Mouse (Mus musculus): ENCODE results near the gene Srgap1. TPM values are rescaled to one million over a fixed set of nuclear protein-coding genes. Genes with fewer than 3 reads are reported as not detected.

Gene Srgap1
- polyA plus RNA-seq, 1 experiment from 2014 or later = 9.3 TPM

DNA sequence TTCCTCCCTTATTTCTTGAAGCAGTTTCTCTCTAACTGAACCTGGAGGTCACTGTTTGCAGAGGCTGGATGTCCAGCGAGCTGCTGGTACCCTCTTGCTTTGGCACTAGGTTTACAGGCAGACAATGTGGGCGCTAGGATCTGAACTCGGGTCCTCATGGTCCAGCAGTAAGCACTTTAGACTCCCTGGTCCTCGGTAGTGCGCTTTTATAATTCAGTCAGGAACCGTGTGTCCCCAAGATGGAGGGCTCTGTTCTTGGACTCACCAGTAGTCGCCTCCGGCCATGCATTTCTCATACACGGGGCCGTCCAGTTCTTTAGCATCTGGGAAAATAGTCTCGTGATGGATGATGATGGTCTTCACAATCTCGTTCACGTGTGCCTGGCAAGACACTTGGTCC lies 242.6 kb downstream of the Srgap1 start:
- peaks cover 39% of the 10 kb centered on the region for H3K36me3 ChIP-seq (ENCODE audit: control insufficient read depth, insufficient read depth, low read length)
- no peak for ATAC-seq (ENCODE audit: insufficient number of reproducible peaks, insufficient read depth, low FRiP score, low read depth)
- H3K4me1 ChIP-seq (ENCODE audit: control insufficient read depth in 2 of 2, insufficient read depth in 2 of 2, low read length in 2 of 2) = peaks cover 0 to 2% of the 10 kb centered on the region in 2 experiments; a peak in 1 of 4 replicates
- H3K4me2 ChIP-seq (ENCODE audit: low read length) = no peak overlapping the region
- no peak overlapping the region for H3K9ac ChIP-seq (ENCODE audit: low read length)
- no peaks in the 10 kb centered on the region for H3K9me3 ChIP-seq (ENCODE audit: control insufficient read depth, low read length)
- H3K27me3 ChIP-seq (ENCODE audit: control insufficient read depth, insufficient read depth, low read length) = no peaks in the 10 kb centered on the region
- no peak overlapping the region for H3K27ac ChIP-seq (replicated peaks in 1 of 2; ENCODE audit: control insufficient read depth in 1 of 2, insufficient read depth in 1 of 2, low read depth in 2 of 2, low read length in 2 of 2)
- H3K4me3 ChIP-seq (ENCODE audit: control insufficient read depth in 1 of 2, insufficient read depth in 1 of 2, low read depth in 1 of 2, low read length in 2 of 2) = no peak overlapping the region
- 95% methylated on average over 13 of the region's 13 CpGs for WGBS

DNA sequence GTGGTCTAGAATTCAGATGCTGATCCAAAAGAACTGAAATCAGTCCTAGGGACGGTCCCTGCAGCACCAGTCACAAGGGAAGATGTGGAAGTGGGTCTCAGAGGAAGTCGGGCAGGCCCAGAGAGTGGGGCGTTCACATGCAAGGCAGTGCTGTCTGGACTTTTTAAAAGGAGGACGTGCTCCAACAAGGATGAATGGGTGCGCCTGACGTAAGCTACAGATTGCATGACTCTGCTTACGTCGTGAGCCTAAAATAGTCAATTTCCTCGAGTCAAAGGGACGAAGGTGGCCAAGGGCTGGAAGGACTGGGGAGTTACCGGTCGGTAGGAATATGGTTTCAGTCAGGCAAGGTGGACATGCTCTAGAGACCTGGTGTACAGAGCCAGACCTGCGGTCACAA lies 247.1 kb downstream of the Srgap1 start:
- WGBS = 87% methylated on average over 13 of the region's 13 CpGs
- ATAC-seq (ENCODE audit: insufficient number of reproducible peaks, insufficient read depth, low FRiP score, low read depth) = no peak
- Histone ChIP-seq H3K27me3 (ENCODE audit: control insufficient read depth, insufficient read depth, low read length) (no peaks in the 10 kb centered on the region), H3K4me1 (ENCODE audit: control insufficient read depth in 2 of 2, insufficient read depth in 2 of 2, low read length in 2 of 2) (no peaks in the 10 kb centered on the region), H3K4me3 (ENCODE audit: control insufficient read depth in 1 of 2, insufficient read depth in 1 of 2, low read depth in 1 of 2, low read length in 2 of 2) (no peak overlapping the region), H3K9me3 (ENCODE audit: control insufficient read depth, low read length) (no peaks in the 10 kb centered on the region), H3K9ac (ENCODE audit: low read length) (no peak overlapping the region), H3K4me2 (ENCODE audit: low read length) (no peak overlapping the region), H3K36me3 (ENCODE audit: control insufficient read depth, insufficient read depth, low read length) (peaks cover 47% of the 10 kb centered on the region), H3K27ac (replicated peaks in 1 of 2; ENCODE audit: control insufficient read depth in 1 of 2, insufficient read depth in 1 of 2, low read depth in 2 of 2, low read length in 2 of 2) (no peak overlapping the region)

DNA sequence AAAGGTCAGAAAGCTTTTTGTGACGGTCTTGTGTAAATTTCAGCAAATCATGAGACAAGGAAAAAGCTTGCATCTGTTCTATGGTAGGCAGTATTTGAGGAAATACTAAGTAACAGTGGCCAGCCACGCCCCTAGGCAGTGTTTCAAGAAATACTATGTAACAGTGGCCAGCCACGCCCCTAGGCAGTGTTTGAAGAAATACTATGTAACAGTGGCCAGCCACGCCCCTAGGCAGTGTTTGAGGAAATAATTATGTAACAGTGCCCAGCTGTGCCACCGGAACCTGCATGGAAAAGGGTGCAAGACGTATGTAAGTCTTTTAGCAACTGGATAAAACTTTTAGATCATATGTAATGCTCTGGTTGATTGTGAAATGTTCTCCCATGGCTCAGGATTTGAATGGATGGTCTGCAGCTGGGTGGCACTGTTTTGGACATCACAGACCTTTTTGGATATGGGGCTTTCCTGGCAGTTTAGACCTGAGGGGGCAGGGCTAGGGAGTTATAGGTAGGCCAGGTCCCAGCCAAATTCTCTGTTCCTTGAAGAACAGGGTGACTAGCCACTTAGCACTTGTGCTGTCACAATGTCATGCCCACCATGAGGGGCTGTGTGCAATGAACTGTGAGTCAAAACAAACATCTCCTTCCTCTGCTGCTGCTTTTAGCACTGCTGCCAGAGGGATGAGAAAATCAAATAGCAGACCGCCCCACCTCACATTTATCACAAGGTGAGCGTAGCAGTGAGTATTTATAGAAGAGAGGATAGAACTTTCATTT lies 250.9 kb downstream of the Srgap1 start:
- no peaks in the 10 kb centered on the region for H3K9me3 ChIP-seq (ENCODE audit: control insufficient read depth, low read length)
- no peak overlapping the region for H3K4me2 ChIP-seq (ENCODE audit: low read length)
- no peaks in the 10 kb centered on the region for H3K4me1 ChIP-seq (ENCODE audit: control insufficient read depth in 2 of 2, insufficient read depth in 2 of 2, low read length in 2 of 2)
- ATAC-seq (ENCODE audit: insufficient number of reproducible peaks, insufficient read depth, low FRiP score, low read depth) = no peak
- WGBS = 77% methylated on average over 8 of the region's 8 CpGs
- H3K27ac ChIP-seq (replicated peaks in 1 of 2; ENCODE audit: control insufficient read depth in 1 of 2, insufficient read depth in 1 of 2, low read depth in 2 of 2, low read length in 2 of 2) = no peak overlapping the region
- H3K27me3 ChIP-seq (ENCODE audit: control insufficient read depth, insufficient read depth, low read length) = no peaks in the 10 kb centered on the region
- H3K36me3 ChIP-seq (ENCODE audit: control insufficient read depth, insufficient read depth, low read length) = peaks cover 40% of the 10 kb centered on the region
- H3K9ac ChIP-seq (ENCODE audit: low read length) = no peak overlapping the region
- no peak overlapping the region for H3K4me3 ChIP-seq (ENCODE audit: control insufficient read depth in 1 of 2, insufficient read depth in 1 of 2, low read depth in 1 of 2, low read length in 2 of 2)

DNA sequence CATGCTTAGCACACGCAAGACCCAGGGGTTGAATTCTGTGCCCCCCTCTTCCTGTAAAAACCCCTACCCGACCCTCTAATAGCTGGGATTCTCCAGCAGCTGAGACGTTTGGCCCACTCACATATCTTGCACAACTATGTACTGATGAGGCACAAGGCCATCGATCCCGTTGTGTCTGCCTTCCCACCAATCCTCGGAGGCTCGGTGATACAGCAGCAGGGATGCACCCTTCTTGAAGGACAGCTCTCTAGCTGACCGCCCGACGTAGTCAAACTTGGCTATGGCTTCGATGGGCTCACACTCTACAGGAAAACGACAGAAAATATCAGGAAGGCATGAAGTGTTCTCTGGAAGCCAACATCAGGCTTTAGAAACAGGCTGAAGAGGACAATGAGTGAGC lies 252.6 kb downstream of the Srgap1 start:
- Histone ChIP-seq H3K4me1 (ENCODE audit: control insufficient read depth in 2 of 2, insufficient read depth in 2 of 2, low read length in 2 of 2) (no peaks in the 10 kb centered on the region), H3K4me2 (ENCODE audit: low read length) (no peak overlapping the region), H3K9ac (ENCODE audit: low read length) (no peak overlapping the region), H3K4me3 (ENCODE audit: control insufficient read depth in 1 of 2, insufficient read depth in 1 of 2, low read depth in 1 of 2, low read length in 2 of 2) (no peak overlapping the region), H3K36me3 (ENCODE audit: control insufficient read depth, insufficient read depth, low read length) (peaks cover 29% of the 10 kb centered on the region), H3K9me3 (ENCODE audit: control insufficient read depth, low read length) (no peaks in the 10 kb centered on the region), H3K27me3 (ENCODE audit: control insufficient read depth, insufficient read depth, low read length) (no peaks in the 10 kb centered on the region), H3K27ac (replicated peaks in 1 of 2; ENCODE audit: control insufficient read depth in 1 of 2, insufficient read depth in 1 of 2, low read depth in 2 of 2, low read length in 2 of 2) (no peak overlapping the region)
- ATAC-seq (ENCODE audit: insufficient number of reproducible peaks, insufficient read depth, low FRiP score, low read depth) = no peak
- 87% methylated on average over 12 of the region's 12 CpGs for WGBS

DNA sequence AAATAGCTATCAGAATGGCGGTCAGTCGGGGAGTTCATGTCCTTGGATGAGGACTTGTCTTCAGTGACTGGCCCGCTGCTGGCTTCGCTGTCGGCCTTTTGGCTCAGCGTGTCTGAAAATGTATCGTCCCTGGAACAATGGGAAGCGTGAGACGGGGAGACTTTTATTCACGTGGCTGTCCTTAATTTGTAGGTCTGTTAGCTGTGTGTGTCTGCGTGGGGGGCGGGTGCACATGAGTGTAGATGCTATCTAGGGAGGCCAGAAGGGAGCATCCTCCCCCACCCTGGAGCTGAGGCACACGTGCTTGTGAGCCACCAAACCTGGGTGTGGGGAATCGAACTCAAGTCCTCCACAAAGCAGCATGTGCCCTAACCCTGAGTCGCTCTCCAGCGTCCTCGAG lies 254.5 kb downstream of the Srgap1 start:
- H3K9me3 ChIP-seq (ENCODE audit: control insufficient read depth, low read length) = no peaks in the 10 kb centered on the region
- H3K27ac ChIP-seq (replicated peaks in 1 of 2; ENCODE audit: control insufficient read depth in 1 of 2, insufficient read depth in 1 of 2, low read depth in 2 of 2, low read length in 2 of 2) = no peak overlapping the region
- ATAC-seq (ENCODE audit: insufficient number of reproducible peaks, insufficient read depth, low FRiP score, low read depth) = no peak
- WGBS = 87% methylated on average over 17 of the region's 17 CpGs
- peaks cover 35% of the 10 kb centered on the region for H3K36me3 ChIP-seq (ENCODE audit: control insufficient read depth, insufficient read depth, low read length)
- H3K4me2 ChIP-seq (ENCODE audit: low read length) = no peak overlapping the region
- H3K4me1 ChIP-seq (ENCODE audit: control insufficient read depth in 2 of 2, insufficient read depth in 2 of 2, low read length in 2 of 2) = no peaks in the 10 kb centered on the region
- H3K4me3 ChIP-seq (ENCODE audit: control insufficient read depth in 1 of 2, insufficient read depth in 1 of 2, low read depth in 1 of 2, low read length in 2 of 2) = no peak overlapping the region
- H3K27me3 ChIP-seq (ENCODE audit: control insufficient read depth, insufficient read depth, low read length) = no peaks in the 10 kb centered on the region
- H3K9ac ChIP-seq (ENCODE audit: low read length) = no peak overlapping the region

DNA sequence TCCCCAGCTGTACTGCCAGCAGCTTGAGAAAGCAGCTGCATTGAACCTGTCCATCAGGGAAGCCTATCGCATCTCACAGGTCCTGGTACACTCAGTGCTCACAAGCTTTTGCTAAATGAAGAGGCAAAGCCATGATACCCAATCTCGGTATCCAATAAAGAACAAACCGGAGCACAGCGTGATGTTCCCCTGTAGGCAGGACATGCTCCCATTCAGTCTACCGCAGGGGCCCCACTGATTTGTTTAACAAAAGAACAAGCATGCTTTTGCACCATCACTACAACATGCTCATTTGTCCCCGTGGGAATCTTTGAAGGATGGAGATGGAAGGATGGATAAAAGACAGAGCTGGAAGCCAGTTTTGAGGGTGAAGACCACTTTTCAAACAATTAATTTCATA lies 257.0 kb downstream of the Srgap1 start:
- 72% methylated on average over 6 of the region's 6 CpGs for WGBS
- H3K27me3 ChIP-seq (ENCODE audit: control insufficient read depth, insufficient read depth, low read length) = no peaks in the 10 kb centered on the region

DNA sequence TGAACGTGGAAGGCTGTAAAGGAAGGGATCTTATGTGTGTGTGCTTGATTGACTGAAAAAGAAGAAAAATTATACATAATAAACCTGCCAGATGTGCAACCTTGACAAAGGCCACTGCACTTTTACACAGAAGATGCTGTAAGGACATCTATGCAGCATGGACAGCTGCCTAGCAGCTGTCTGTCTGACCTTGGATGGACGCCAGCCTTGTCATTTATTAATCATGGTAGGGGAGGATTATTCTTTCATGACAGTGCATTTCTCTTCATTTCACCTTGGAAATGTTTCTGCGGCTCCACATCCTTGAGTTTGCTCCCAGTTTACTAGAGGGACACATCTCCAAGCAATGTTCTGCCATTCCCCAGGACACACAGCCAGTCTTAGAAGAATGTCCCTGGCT lies 258.6 kb downstream of the Srgap1 start:
- Histone ChIP-seq H3K36me3 (ENCODE audit: control insufficient read depth, insufficient read depth, low read length) (peaks cover 47% of the 10 kb centered on the region), H3K4me2 (ENCODE audit: low read length) (no peak overlapping the region), H3K27ac (replicated peaks in 1 of 2; ENCODE audit: control insufficient read depth in 1 of 2, insufficient read depth in 1 of 2, low read depth in 2 of 2, low read length in 2 of 2) (no peak overlapping the region), H3K27me3 (ENCODE audit: control insufficient read depth, insufficient read depth, low read length) (no peaks in the 10 kb centered on the region), H3K4me3 (ENCODE audit: control insufficient read depth in 1 of 2, insufficient read depth in 1 of 2, low read depth in 1 of 2, low read length in 2 of 2) (no peak overlapping the region), H3K9me3 (ENCODE audit: control insufficient read depth, low read length) (peaks cover 4% of the 10 kb centered on the region; the same call in 1 of the 2 replicates), H3K9ac (ENCODE audit: low read length) (no peak overlapping the region), H3K4me1 (ENCODE audit: control insufficient read depth in 2 of 2, insufficient read depth in 2 of 2, low read length in 2 of 2) (no peaks in the 10 kb centered on the region)
- no peak for ATAC-seq (ENCODE audit: insufficient number of reproducible peaks, insufficient read depth, low FRiP score, low read depth)
- WGBS = 88% methylated on average over 3 of the region's 3 CpGs

More for the DNA sequence above, 257.0 kb downstream of the Srgap1 start:
- no peaks in the 10 kb centered on the region for H3K4me1 ChIP-seq (ENCODE audit: control insufficient read depth in 2 of 2, insufficient read depth in 2 of 2, low read length in 2 of 2)
- H3K4me2 ChIP-seq (ENCODE audit: low read length) = no peak overlapping the region
- no peak overlapping the region for H3K4me3 ChIP-seq (ENCODE audit: control insufficient read depth in 1 of 2, insufficient read depth in 1 of 2, low read depth in 1 of 2, low read length in 2 of 2)
- peaks cover 40% of the 10 kb centered on the region for H3K36me3 ChIP-seq (ENCODE audit: control insufficient read depth, insufficient read depth, low read length)
- H3K9ac ChIP-seq (ENCODE audit: low read length) = no peak overlapping the region
- no peaks in the 10 kb centered on the region for H3K9me3 ChIP-seq (ENCODE audit: control insufficient read depth, low read length)
- H3K27ac ChIP-seq (replicated peaks in 1 of 2; ENCODE audit: control insufficient read depth in 1 of 2, insufficient read depth in 1 of 2, low read depth in 2 of 2, low read length in 2 of 2) = no peak overlapping the region
- no peak for ATAC-seq (ENCODE audit: insufficient number of reproducible peaks, insufficient read depth, low FRiP score, low read depth)

DNA sequence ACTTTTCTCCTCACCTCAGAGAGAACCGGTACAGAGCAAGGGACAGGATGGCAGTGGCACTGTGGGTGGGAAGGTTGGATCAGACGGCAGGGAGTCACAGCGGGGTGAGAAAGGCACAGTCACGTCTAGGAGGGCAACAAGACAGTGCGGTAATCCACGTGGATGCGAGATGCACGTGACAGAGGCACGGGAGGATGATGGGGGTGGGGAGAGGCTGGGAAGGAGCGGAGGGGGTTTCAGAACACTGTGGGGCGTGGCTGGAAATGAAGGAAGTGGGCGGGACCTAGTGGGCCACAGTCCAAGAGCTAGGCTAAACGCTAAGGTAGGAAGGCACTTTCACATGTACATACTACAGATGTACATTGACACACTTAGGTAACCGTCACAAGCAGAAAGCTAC lies 266.0 kb downstream of the Srgap1 start:
- Histone ChIP-seq H3K27ac (replicated peaks in 1 of 2; ENCODE audit: control insufficient read depth in 1 of 2, insufficient read depth in 1 of 2, low read depth in 2 of 2, low read length in 2 of 2) (no peak overlapping the region), H3K4me3 (ENCODE audit: control insufficient read depth in 1 of 2, insufficient read depth in 1 of 2, low read depth in 1 of 2, low read length in 2 of 2) (no peak overlapping the region), H3K27me3 (ENCODE audit: control insufficient read depth, insufficient read depth, low read length) (no peaks in the 10 kb centered on the region), H3K36me3 (ENCODE audit: control insufficient read depth, insufficient read depth, low read length) (peaks cover 27% of the 10 kb centered on the region), H3K4me2 (ENCODE audit: low read length) (peak overlapping the region; percentile 9; the same call in 1 of the 2 replicates), H3K4me1 (ENCODE audit: control insufficient read depth in 2 of 2, insufficient read depth in 2 of 2, low read length in 2 of 2) (no peaks in the 10 kb centered on the region), H3K9ac (ENCODE audit: low read length) (no peak overlapping the region), H3K9me3 (ENCODE audit: control insufficient read depth, low read length) (peaks cover 6% of the 10 kb centered on the region; the same call in 1 of the 2 replicates)
- ATAC-seq (ENCODE audit: insufficient number of reproducible peaks, insufficient read depth, low FRiP score, low read depth) = no peak
- WGBS = 38% methylated on average over 14 of the region's 14 CpGs

Measured in heart, embryonic 14.5 days (tissue).